Mouse (Mus musculus): ENCODE data around the gene Slc8a2.

DNA sequence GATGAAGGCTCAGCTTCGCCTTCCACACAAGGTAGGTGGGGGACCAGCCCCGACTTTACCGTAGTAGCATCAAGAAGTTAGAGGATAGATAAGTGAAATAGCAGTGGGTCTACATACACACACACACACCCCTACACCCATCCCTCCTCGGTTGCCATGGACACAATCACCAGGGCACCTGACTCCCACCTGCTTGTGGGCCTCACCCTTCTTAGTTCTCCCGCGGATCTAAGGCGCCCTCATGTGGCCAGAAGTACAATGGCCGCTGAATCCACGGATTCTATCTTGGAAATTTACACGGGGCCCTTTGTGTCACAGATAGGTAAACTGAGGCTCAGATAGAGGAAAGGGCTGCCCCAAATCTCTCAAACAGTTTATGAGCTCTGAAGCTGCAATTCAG lies 23.9 kb downstream of the Slc8a2 start:
- TF ChIP-seq TAL1 (IDR thresholded peaks at IDR 0.05; ENCODE audit: low read length) = no peak
- TF ChIP-seq GATA1 (IDR thresholded peaks at IDR 0.05; ENCODE audit: low read length) = no peak
